In genomic region chr13:5769283-5770260, GRCm38 (mm10) we compare ENCODE assay signal across 9 mouse cellular contexts.
DNase-seq lines count a peak whose midpoint lies in the region; ATAC-seq lines count a peak whose summit lies in the region.
"Had no signal": no experiment of that assay in that cellular context is flagged by ENCODE, and none has a peak within 500 bp of the region (broad histone marks: within the 10 kb centered on the region; RNA-seq: fewer than 3 reads in every experiment).

No protein-coding gene starts in this region.

- peak; percentile 6 for DNase-seq in kidney, adult 9 months
- no peak for DNase-seq in kidney, postnatal 10 days
- DNase-seq in CD4-positive helper T cell, adult 2 months (ENCODE audit: low read depth, low spot score): peak; percentile 22
- DNase-seq in adrenal gland, postnatal 4 days (ENCODE audit: low spot score in 2 of 2): no peak
- no peak for DNase-seq in T-cell, adult 2 months (ENCODE audit: low spot score)
- no peak for DNase-seq in gastrocnemius, postnatal 10 days
- DNase-seq: thymus, postnatal 4 days had no signal

- peak; percentile 51 for ATAC-seq in inflammation-experienced regulatory T-cells, adult 6 months
- peak; percentile 76 for ATAC-seq in megakaryocyte, adult 5-6 weeks (ENCODE audit: poor library complexity, severe bottlenecking)

Comparison
In these comparisons a context has a peak if more than half of its experiments do, and no peak if none do; other contexts are left out.
1. DNase-seq: peak in kidney, adult 9 months (single experiment) and CD4-positive helper T cell, adult 2 months (single experiment); none in kidney, postnatal 10 days (single experiment), adrenal gland, postnatal 4 days (0 of 2), T-cell, adult 2 months (single experiment) and gastrocnemius, postnatal 10 days (single experiment).